Mouse (Mus musculus) heart, embryonic 13.5 days (tissue): Measurements from ENCODE around the gene Gm6588. TPM values are rescaled to one million over a fixed set of nuclear protein-coding genes. Genes with fewer than 3 reads are reported as not detected.

ENCODE experiments used
- ATAC-seq: fragments of 200-750 bp; cut with Nextera tagmentation; 2 replicates; pipeline ENCODE4 v1.8.0; 2017; ENCODE audit warnings: moderate TSS enrichment; ENCODE audit not compliant: insufficient number of reproducible peaks, low FRiP score, low TSS enrichment; ENCODE audit errors: extremely low read depth
- H3K27ac ChIP-seq: fragments of 300-500 bp; sonication (generic); replicated peaks from 2 replicates; pipeline ENCODE4 v1.5.1; 2015; ENCODE audit warnings: moderate library complexity, mild to moderate bottlenecking, inconsistent platforms
- H3K27me3 ChIP-seq: fragments of 300-500 bp; sonication (generic); replicated peaks from 2 replicates; pipeline ENCODE4 v1.6.1; 2015; ENCODE audit warnings: mild to moderate bottlenecking, inconsistent platforms
- H3K36me3 ChIP-seq: fragments of 300-500 bp; sonication (generic); 2 replicates; pipeline ENCODE4 v1.6.1; 2015; ENCODE audit warnings: mild to moderate bottlenecking, inconsistent platforms
- H3K4me1 ChIP-seq: fragments of 300-500 bp; sonication (generic); 2 replicates; pipeline ENCODE4 v1.6.1; 2015; ENCODE audit warnings: inconsistent platforms
- H3K4me2 ChIP-seq: fragments of 300-500 bp; sonication (generic); 2 replicates; pipeline ENCODE4 v1.6.1; 2015; ENCODE audit warnings: inconsistent platforms, mild to moderate bottlenecking, moderate library complexity
- H3K4me3 ChIP-seq: fragments of 300-500 bp; sonication (generic); 2 replicates; pipeline ENCODE4 v1.5.1; 2015; ENCODE audit warnings: moderate library complexity, mild to moderate bottlenecking, inconsistent platforms
- H3K9ac ChIP-seq: fragments of 300-500 bp; sonication (generic); 2 replicates; pipeline ENCODE4 v1.6.1; 2015; ENCODE audit warnings: inconsistent platforms, mild to moderate bottlenecking, moderate library complexity
- H3K9me3 ChIP-seq: fragments of 300-500 bp; sonication (generic); 2 replicates; pipeline ENCODE4 v1.6.1; 2016; ENCODE audit warnings: inconsistent platforms
- WGBS: fragments of 180-500 bp; shearing (Covaris S2); methylation state at CpG from one replicate; pipeline ENCODE4 v1.1.7; 2015; ENCODE audit warnings: mixed read lengths; 5-methylcytosine and 5-hydroxymethylcytosine counted together
- polyA plus RNA-seq: library from polyadenylated mRNA; unstranded; fragments of >200 nt; fragmentation: Nextera tagmentation; extraction: Ambion mirVana; gene quantifications from 2 replicates; pipeline ENCODE4 v1.2.1, GENCODE M21; 2015

The Gm6588 gene
- polyA plus RNA-seq, 1 experiment from 2014 or later = not detected

- Histone ChIP-seq H3K4me2 (no peak overlapping the region), H3K9me3 (no peaks in the 10 kb centered on the region), H3K4me1 (peaks cover 5% of the 10 kb centered on the region), H3K27ac (no peak overlapping the region), H3K27me3 (peaks cover 75% of the 10 kb centered on the region), H3K4me3 (no peak overlapping the region), H3K36me3 (no peaks in the 10 kb centered on the region), H3K9ac (no peak overlapping the region)
- WGBS = 35% methylated on average over 6 of the region's 6 CpGs
- no peak for ATAC-seq
These were observed 24.2 kb downstream of the Gm6588 start for GRCm38 (mm10) chr5:112473453-112473852.

DNA sequence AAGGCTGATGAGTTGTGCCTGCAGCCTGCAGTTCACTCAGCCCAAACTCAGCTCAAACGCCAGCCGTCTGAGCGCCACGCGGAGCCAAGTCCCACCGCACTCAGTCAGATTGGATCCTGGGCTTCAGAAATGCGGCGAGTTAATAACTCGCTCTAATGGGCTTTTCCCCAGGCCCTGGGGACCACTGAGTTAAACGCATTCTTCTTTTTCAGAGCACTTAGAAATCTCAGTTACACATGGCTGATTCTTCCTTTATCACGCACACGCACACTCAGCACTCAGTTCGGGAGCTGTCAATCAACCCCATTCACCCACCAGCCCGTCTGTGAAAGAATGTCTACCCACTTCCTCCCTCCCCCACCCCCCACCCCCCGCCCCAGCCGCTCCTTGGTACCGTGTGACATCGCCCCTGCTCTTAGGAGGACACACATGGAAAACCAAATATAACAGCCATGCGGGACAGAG, 32.8 kb downstream of the Gm6588 start:
- Histone ChIP-seq H3K4me2 (no peak overlapping the region), H3K9ac (no peak overlapping the region), H3K27ac (no peak overlapping the region), H3K4me3 (no peak overlapping the region), H3K9me3 (no peaks in the 10 kb centered on the region), H3K36me3 (no peaks in the 10 kb centered on the region), H3K4me1 (peaks cover 26% of the 10 kb centered on the region), H3K27me3 (peaks cover 96% of the 10 kb centered on the region)
- WGBS = 30% methylated on average over 19 of the region's 19 CpGs
- ATAC-seq = no peak

DNA sequence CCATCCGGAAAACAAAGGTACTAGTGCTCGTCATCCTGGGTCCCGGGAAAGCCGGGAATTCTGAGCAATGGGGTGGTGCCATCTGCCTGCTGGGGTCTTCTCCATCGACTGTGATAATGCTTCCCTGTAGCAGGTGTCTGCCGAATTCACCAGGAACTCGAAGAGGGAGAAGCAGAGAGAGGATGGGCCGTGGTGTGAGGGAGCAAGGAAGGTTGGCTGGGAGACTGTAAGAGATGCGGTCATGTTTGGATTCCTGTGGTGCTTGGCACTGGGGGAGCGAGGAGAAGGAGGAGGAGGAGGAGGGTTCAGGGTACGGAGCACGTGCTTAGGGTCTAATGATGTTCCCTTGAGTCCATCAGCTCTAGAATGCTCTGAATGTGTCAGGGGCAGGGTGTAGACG, 33.3 kb downstream of the Gm6588 start:
- ATAC-seq = no peak
- Histone ChIP-seq H3K27ac (no peak overlapping the region), H3K27me3 (peaks cover 95% of the 10 kb centered on the region), H3K9me3 (no peaks in the 10 kb centered on the region), H3K4me1 (peaks cover 26% of the 10 kb centered on the region), H3K9ac (no peak overlapping the region), H3K36me3 (no peaks in the 10 kb centered on the region), H3K4me2 (no peak overlapping the region), H3K4me3 (no peak overlapping the region)
- WGBS = 61% methylated on average over 13 of the region's 13 CpGs

DNA sequence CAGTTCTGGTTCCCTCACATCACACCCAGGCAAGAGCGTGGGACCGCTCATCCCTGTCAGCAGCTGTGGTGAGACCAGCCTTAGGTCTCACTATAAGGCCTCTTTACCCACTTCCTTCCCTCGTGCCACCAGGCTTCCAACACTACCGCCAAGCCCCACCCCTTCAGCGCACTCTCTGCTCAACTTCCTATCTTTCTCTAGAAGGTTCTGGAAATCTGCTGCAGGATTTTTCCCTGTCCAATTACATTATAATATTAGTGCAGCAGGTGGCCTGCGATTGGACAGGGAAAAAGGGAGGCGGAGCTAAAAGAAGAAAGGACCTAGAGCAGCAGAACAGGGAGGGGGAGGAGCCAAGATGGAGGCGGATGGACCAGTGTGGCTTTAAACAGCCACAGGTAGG, 33.8 kb downstream of the Gm6588 start:
- H3K4me1 ChIP-seq = peaks cover 25% of the 10 kb centered on the region
- H3K27me3 ChIP-seq = peaks cover 93% of the 10 kb centered on the region
- H3K4me3 ChIP-seq = no peak overlapping the region
- no peak overlapping the region for H3K9ac ChIP-seq
- no peaks in the 10 kb centered on the region for H3K9me3 ChIP-seq
- no peak overlapping the region for H3K4me2 ChIP-seq
- H3K27ac ChIP-seq = no peak overlapping the region
- 82% methylated on average over 8 of the region's 8 CpGs for WGBS
- ATAC-seq = no peak
- H3K36me3 ChIP-seq = no peaks in the 10 kb centered on the region

DNA sequence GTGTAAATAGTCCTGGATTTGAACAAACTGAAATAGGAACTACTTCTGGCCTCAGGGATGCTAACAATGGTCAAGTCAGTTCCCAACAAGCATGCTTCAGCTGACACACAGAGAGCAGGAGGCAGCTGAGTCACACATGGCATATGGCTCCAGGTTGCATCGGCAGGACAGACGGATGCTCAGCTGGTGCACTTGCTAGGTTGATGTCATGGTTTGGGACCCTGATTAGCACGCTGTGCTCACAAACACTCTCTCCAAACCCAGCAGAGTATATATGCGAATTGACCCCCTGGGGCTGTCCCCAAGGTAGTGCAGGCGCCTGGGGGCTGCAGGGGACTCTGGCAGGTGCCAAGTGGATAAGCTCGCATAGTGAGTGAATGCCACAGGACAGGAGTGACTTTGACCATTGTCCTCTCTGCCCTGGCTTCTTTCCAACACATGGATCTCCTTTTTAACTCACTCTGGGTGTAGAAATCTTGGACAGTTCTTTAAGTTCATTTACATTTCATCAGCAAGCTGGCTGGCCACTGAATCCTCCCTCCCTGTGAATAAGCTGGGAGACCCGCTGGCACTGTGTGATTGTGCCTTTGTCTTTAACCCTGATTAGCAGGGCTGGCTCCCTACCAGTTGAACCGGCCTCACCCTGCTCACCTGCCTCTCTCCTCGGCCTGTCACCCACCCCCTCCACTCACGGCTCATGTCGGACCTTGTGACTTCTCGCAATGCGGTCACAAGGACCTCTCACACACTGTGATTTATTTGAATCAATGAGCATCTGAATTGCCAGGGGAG, 35.9 kb downstream of the Gm6588 start:
- 34% methylated on average over 13 of the region's 13 CpGs for WGBS
- H3K9me3 ChIP-seq = no peaks in the 10 kb centered on the region
- H3K27ac ChIP-seq = no peak overlapping the region
- ATAC-seq = no peak
- peaks cover 15% of the 10 kb centered on the region; the same call in 1 of the 2 replicates for H3K4me1 ChIP-seq
- H3K9ac ChIP-seq = no peak overlapping the region
- H3K27me3 ChIP-seq = peaks cover 89% of the 10 kb centered on the region
- no peak overlapping the region for H3K4me2 ChIP-seq
- no peak overlapping the region for H3K4me3 ChIP-seq
- no peaks in the 10 kb centered on the region for H3K36me3 ChIP-seq

DNA sequence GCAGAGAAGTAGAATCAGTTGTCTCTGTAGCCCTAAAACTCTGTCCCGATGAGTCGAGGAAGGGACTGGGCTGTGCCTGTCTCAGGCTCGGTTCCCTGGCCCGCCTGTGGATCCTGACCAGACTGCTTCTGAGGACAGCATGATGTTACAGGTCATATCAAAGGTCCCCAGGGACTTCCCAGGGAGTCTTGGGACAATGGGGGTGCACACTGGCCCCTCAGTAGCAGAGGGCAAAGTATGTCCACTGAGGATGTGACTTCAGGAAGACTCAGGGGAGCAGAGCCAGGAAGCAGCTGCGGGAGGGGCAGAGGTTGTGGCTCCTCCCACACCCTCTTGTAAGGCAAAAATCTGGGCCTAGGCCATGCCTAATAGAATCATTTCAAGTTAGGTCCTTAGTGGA, 37.2 kb downstream of the Gm6588 start:
- ATAC-seq = no peak
- no peak overlapping the region for H3K9ac ChIP-seq
- WGBS = 56% methylated on average over 5 of the region's 5 CpGs
- no peak overlapping the region for H3K27ac ChIP-seq
- peaks cover 76% of the 10 kb centered on the region for H3K27me3 ChIP-seq
- no peak overlapping the region for H3K4me2 ChIP-seq
- no peaks in the 10 kb centered on the region for H3K9me3 ChIP-seq
- peaks cover 15% of the 10 kb centered on the region; the same call in 1 of the 2 replicates for H3K4me1 ChIP-seq
- H3K4me3 ChIP-seq = no peak overlapping the region
- no peaks in the 10 kb centered on the region for H3K36me3 ChIP-seq

DNA sequence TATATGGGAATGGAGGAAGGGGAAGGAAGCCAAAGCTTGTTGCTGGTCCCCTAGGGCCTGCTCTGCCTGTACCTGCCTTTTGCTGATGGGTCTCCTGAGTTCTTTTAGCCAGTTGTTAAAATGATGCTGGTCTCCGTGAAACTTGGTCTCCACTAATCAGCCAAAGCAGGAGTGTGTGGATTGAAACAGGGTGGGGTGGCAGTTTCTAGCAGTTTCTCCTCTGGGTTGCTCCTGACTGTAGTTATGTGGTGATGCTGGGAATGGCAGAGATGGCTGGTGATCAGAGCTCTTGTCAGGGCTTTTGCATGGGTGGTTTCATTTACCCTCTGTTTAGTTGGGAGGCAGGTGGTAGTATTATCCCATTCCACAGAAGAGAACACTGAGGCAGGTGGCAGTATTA, 38.3 kb downstream of the Gm6588 start:
- no peak overlapping the region for H3K4me2 ChIP-seq
- no peak overlapping the region for H3K4me3 ChIP-seq
- ATAC-seq = no peak
- H3K27ac ChIP-seq = no peak overlapping the region
- peaks cover 10% of the 10 kb centered on the region; the same call in 1 of the 2 replicates for H3K4me1 ChIP-seq
- no peaks in the 10 kb centered on the region for H3K36me3 ChIP-seq
- H3K9ac ChIP-seq = no peak overlapping the region
- H3K27me3 ChIP-seq = peaks cover 70% of the 10 kb centered on the region
- 75% methylated on average over 1 of the region's 1 CpGs for WGBS
- H3K9me3 ChIP-seq = no peaks in the 10 kb centered on the region

GRCm38 (mm10) chr5:112488101-112488776, 39.0 kb downstream of the Gm6588 start:
- Histone ChIP-seq H3K36me3 (no peaks in the 10 kb centered on the region), H3K4me1 (peaks cover 10% of the 10 kb centered on the region; the same call in 1 of the 2 replicates), H3K4me2 (no peak overlapping the region), H3K27ac (no peak overlapping the region), H3K9ac (no peak overlapping the region), H3K27me3 (peaks cover 65% of the 10 kb centered on the region), H3K4me3 (no peak overlapping the region), H3K9me3 (no peaks in the 10 kb centered on the region)
- no peak for ATAC-seq
- WGBS = 67% methylated on average over 8 of the region's 8 CpGs

DNA sequence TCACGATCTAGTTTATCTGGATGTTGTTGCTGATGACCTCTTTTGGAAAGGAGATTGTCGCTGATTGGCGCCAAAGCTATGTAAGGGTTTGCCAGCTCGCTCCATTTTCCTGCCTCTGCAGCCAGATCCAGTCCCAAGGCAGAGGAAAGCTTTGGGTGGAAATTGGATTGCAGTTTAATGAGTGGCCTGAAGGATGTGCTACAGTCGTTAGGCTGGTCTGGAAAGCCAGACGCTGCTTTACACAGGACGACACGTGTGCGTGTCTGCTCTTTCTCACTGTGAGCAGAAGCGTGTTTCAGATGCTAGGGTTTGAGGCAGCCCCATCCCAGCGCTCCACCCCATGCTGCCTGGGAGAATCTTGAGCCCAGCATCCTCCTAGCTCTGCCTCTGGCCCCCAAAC, 42.3 kb downstream of the Gm6588 start:
- WGBS = 52% methylated on average over 11 of the region's 11 CpGs
- no peak overlapping the region for H3K27ac ChIP-seq
- peaks cover 5% of the 10 kb centered on the region; the same call in 1 of the 2 replicates for H3K4me1 ChIP-seq
- no peak for ATAC-seq
- H3K9ac ChIP-seq = no peak overlapping the region
- H3K36me3 ChIP-seq = no peaks in the 10 kb centered on the region
- H3K27me3 ChIP-seq = peaks cover 55% of the 10 kb centered on the region
- H3K4me3 ChIP-seq = no peak overlapping the region
- H3K9me3 ChIP-seq = no peaks in the 10 kb centered on the region
- H3K4me2 ChIP-seq = no peak overlapping the region

GRCm38 (mm10) chr5:112493492-112493891, 44.3 kb downstream of the Gm6588 start:
- H3K4me3 ChIP-seq = no peak overlapping the region
- 23% methylated on average over 11 of the region's 11 CpGs for WGBS
- ATAC-seq = no peak
- H3K4me1 ChIP-seq = peaks cover 11% of the 10 kb centered on the region
- H3K9ac ChIP-seq = no peak overlapping the region
- H3K9me3 ChIP-seq = no peaks in the 10 kb centered on the region
- H3K27ac ChIP-seq = no peak overlapping the region
- H3K27me3 ChIP-seq = peaks cover 59% of the 10 kb centered on the region
- peak overlapping the region; percentile 29; the same call in 1 of the 2 replicates for H3K4me2 ChIP-seq
- H3K36me3 ChIP-seq = no peaks in the 10 kb centered on the region

GRCm38 (mm10) chr5:112496753-112497369, 47.6 kb downstream of the Gm6588 start:
- Histone ChIP-seq H3K4me3 (no peak overlapping the region), H3K27me3 (peaks cover 61% of the 10 kb centered on the region), H3K36me3 (no peaks in the 10 kb centered on the region), H3K4me2 (no peak overlapping the region), H3K4me1 (peaks cover 28% of the 10 kb centered on the region), H3K27ac (no peak overlapping the region), H3K9me3 (no peaks in the 10 kb centered on the region), H3K9ac (no peak overlapping the region)
- WGBS = 51% methylated on average over 7 of the region's 7 CpGs
- ATAC-seq = no peak
